Mouse (Mus musculus) neural tube, embryonic 12.5 days (tissue): ENCODE data around the gene Gm21312. TPM values are rescaled to one million over a fixed set of nuclear protein-coding genes. Genes with fewer than 3 reads are reported as not detected.

Experiments used
- polyA plus RNA-seq: library from polyadenylated mRNA; unstranded; fragments of >200 nt; fragmentation: Nextera tagmentation; extraction: Ambion mirVana; gene quantifications from 2 replicates; pipeline ENCODE4 v1.2.1, GENCODE M21; 2016

The Gm21312 gene
- polyA plus RNA-seq, 1 experiment from 2014 or later, result not detected

Other genes with a start within 250 kb of the Gm21312 start
- gene Gm21293, start 34.0 kb upstream of the Gm21312 start, polyA plus RNA-seq, result not detected in 2 replicates
- gene Gm6763, start 25.5 kb upstream of the Gm21312 start, polyA plus RNA-seq, result not detected in 2 replicates
- gene Gm8764, start 17.0 kb upstream of the Gm21312 start, polyA plus RNA-seq, result not detected in 2 replicates
- not detected in 2 replicates for gene Gm21304, start 8.5 kb upstream of the Gm21312 start, polyA plus RNA-seq
- gene Gm20765, start 8.5 kb downstream of the Gm21312 start, polyA plus RNA-seq, result not detected in 2 replicates
- gene Gm4340, start 17.0 kb downstream of the Gm21312 start, polyA plus RNA-seq, result not detected in 2 replicates